Mouse (Mus musculus): Measurements from ENCODE around the gene Manf. TPM values are rescaled to one million over a fixed set of nuclear protein-coding genes. Genes with fewer than 3 reads are reported as not detected.

The Manf gene
- 100 to 1,000 TPM in 1 of 2 experiments, 10 to 100 TPM in 1; 99.7 to 117 TPM for total RNA-seq (2023)

GRCm38 (mm10) chr9:106891829-106892551 lies at the start of gene Manf:
Gene Manf (minus strand): TSS chr9:106891979.

GRCm38 (mm10) chr9:106886828-106887702 lies 4.7 kb downstream of the Manf start, which contains the start of gene Rbm15b:
Gene Rbm15b (minus strand): TSS chr9:106887428.

GRCm38 (mm10) chr9:106821618-106822380 lies 70.0 kb downstream of the Manf start, which contains the start of gene Dcaf1:
Gene Dcaf1 (plus strand): TSS chr9:106821874.

DNA sequence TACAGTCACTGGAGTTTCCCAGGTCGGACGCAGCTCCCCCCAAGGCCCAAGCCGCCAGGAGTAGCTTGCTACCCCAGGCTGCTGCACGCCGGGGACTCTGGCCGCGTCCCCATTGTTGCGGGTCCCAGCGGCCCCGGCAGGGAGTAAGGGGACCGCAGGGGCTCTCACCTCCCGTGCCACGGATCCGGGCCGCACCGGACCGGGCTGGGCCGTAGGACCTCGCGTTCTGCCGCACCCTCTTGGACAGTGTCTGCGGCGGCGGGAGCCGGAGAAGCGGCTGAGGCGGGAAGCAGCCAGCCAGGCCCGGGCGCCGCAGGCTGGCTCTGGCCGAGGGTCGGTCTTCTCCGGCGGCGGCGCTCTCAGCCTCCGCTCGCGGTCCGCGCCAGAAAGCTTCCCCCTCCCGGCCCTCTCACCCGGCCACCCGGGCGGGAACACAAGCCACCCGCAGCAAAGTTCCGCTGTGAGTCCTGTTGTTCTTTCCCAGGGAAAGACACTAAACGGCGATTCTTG lies 102.9 kb downstream of the Manf start, which contains the start of gene Rad54l2:
Gene Rad54l2 (minus strand): TSS at position 383 of the 510 bp plus-strand sequence.

Other genes with a start within 250 kb of the Manf start
- gene Grm2, start 235.9 kb downstream of the Manf start, total RNA-seq (2023) = not detected
- gene Tex264, start 206.1 kb downstream of the Manf start, total RNA-seq (2023) = 10 to 100 TPM; 59.1 to 65.7 TPM
- 10 to 100 TPM; 37.7 to 40.9 TPM for gene Rad54l2, start 102.8 kb downstream of the Manf start, total RNA-seq (2023)
- 10 to 100 TPM; 46.2 to 60.2 TPM for gene Dcaf1, start 70.1 kb downstream of the Manf start, total RNA-seq (2023)
- gene Rbm15b, start 4.6 kb downstream of the Manf start, total RNA-seq (2023) = 10 to 100 TPM; 41.5 to 57.8 TPM

Measured in T-cell, adult 66 days (primary cell).